Mouse (Mus musculus) embryonic fibroblast, embryonic 13.5 days (primary cell): ENCODE results near the gene Fnbp1l.

Source experiments
- CTCF ChIP-seq: IDR thresholded peaks from 2 replicates; pipeline ENCODE4 v1.5.1; 2011; ENCODE audit warnings: mild to moderate bottlenecking, control low read depth, low read length, moderate library complexity, borderline replicate concordance; ENCODE audit not compliant: insufficient read depth
- POLR2A ChIP-seq: IDR thresholded peaks from 2 replicates; pipeline ENCODE4 v1.6.1; 2011; ENCODE audit warnings: low read depth, mild to moderate bottlenecking, control low read depth, low read length, moderate library complexity

DNA sequence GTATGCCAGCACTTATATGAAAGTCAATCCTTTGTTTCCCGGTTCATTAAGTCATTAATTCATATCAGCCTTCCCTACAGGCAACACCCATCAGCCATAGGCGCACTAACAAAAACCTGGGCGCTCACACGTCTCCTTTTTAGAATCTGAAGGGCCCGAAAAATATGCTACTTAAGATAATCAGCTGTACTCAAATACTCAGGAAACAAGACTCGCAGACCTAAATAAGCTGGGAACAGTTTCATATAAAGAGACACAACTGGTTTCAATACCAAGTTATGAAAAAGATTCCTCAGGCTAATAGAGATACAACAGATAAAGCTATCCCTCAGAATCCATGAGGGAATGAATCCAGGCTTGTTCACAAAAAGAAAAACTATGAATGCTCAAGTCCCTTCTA lies 7.0 kb downstream of the Fnbp1l start:
- TF ChIP-seq CTCF (no peak), POLR2A (no peak)
